Mouse (Mus musculus): Measurements from ENCODE around the gene Shroom3.

Shroom3 gene

GRCm38 (mm10) chr5:92849743-92850142 is 166.5 kb downstream of the Shroom3 start:
- no peak for DNase-seq (ENCODE audit: low read depth, low spot score)

GRCm38 (mm10) chr5:92850925-92851324 is 167.7 kb downstream of the Shroom3 start:
- no peak for DNase-seq (ENCODE audit: low read depth, low spot score)

GRCm38 (mm10) chr5:92854983-92855382 is 171.7 kb downstream of the Shroom3 start:
- DNase-seq (ENCODE audit: low read depth, low spot score), result no peak

GRCm38 (mm10) chr5:92856346-92856745 is 173.1 kb downstream of the Shroom3 start:
- DNase-seq (ENCODE audit: low read depth, low spot score), result no peak

GRCm38 (mm10) chr5:92857177-92857576 is 173.9 kb downstream of the Shroom3 start:
- no peak for DNase-seq (ENCODE audit: low read depth, low spot score)

- no peak for DNase-seq (ENCODE audit: low read depth, low spot score)
Measured at GRCm38 (mm10) chr5:92858104-92858503, 174.9 kb downstream of the Shroom3 start.

- no peak for DNase-seq (ENCODE audit: low read depth, low spot score)
Measured at GRCm38 (mm10) chr5:92858576-92858975, 175.3 kb downstream of the Shroom3 start.

- no peak for DNase-seq (ENCODE audit: low read depth, low spot score)
Measured at GRCm38 (mm10) chr5:92861416-92862112, 178.3 kb downstream of the Shroom3 start.

- no peak for DNase-seq (ENCODE audit: low read depth, low spot score)
Measured at GRCm38 (mm10) chr5:92865090-92865489, 181.9 kb downstream of the Shroom3 start.

GRCm38 (mm10) chr5:92866546-92866945 is 183.3 kb downstream of the Shroom3 start:
- no peak for DNase-seq (ENCODE audit: low read depth, low spot score)

- DNase-seq (ENCODE audit: low read depth, low spot score), result no peak
Measured at GRCm38 (mm10) chr5:92867253-92867652, 184.0 kb downstream of the Shroom3 start.

- DNase-seq (ENCODE audit: low read depth, low spot score), result no peak
Measured at GRCm38 (mm10) chr5:92868231-92868630, 185.0 kb downstream of the Shroom3 start.

- DNase-seq (ENCODE audit: low read depth, low spot score), result no peak
Measured at GRCm38 (mm10) chr5:92871048-92871447, 187.8 kb downstream of the Shroom3 start.

- no peak for DNase-seq (ENCODE audit: low read depth, low spot score)
Measured at GRCm38 (mm10) chr5:92872182-92872581, 188.9 kb downstream of the Shroom3 start.

- no peak for DNase-seq (ENCODE audit: low read depth, low spot score)
Measured at GRCm38 (mm10) chr5:92872991-92873390, 189.8 kb downstream of the Shroom3 start.

GRCm38 (mm10) chr5:92873518-92873917 is 190.3 kb downstream of the Shroom3 start:
- DNase-seq (ENCODE audit: low read depth, low spot score), result no peak

- DNase-seq (ENCODE audit: low read depth, low spot score), result no peak
Measured at GRCm38 (mm10) chr5:92875836-92876235, 192.6 kb downstream of the Shroom3 start.

- no peak for DNase-seq (ENCODE audit: low read depth, low spot score)
Measured at GRCm38 (mm10) chr5:92877104-92877503, 193.9 kb downstream of the Shroom3 start.

GRCm38 (mm10) chr5:92880393-92880792 is 197.2 kb downstream of the Shroom3 start:
- DNase-seq (ENCODE audit: low read depth, low spot score), result no peak

GRCm38 (mm10) chr5:92880893-92881292 is 197.7 kb downstream of the Shroom3 start:
- no peak for DNase-seq (ENCODE audit: low read depth, low spot score)

GRCm38 (mm10) chr5:92886141-92886540 is 202.9 kb downstream of the Shroom3 start:
- DNase-seq (ENCODE audit: low read depth, low spot score), result no peak

- DNase-seq (ENCODE audit: low read depth, low spot score), result no peak
Measured at GRCm38 (mm10) chr5:92887501-92887900, 204.3 kb downstream of the Shroom3 start.

GRCm38 (mm10) chr5:92888628-92889241 is 205.5 kb downstream of the Shroom3 start:
- no peak for DNase-seq (ENCODE audit: low read depth, low spot score)

Data from brain, embryonic 18.5 days (tissue).